Mouse (Mus musculus) fat pad, adult 2 months (tissue): ENCODE measurements around the gene Phyhipl.

Experiments
- DNase-seq: peaks from one replicate; pipeline ENCODE4 v3.0.0-alpha.2; 2011; ENCODE audit warnings: low read depth, low spot score; ENCODE audit errors: extremely low read depth

The Phyhipl gene

GRCm38 (mm10) chr10:70533986-70534385 is 121.8 kb downstream of the Phyhipl start:
- DNase-seq, result no peak

- no peak for DNase-seq
These were observed 122.4 kb downstream of the Phyhipl start for GRCm38 (mm10) chr10:70533301-70533781.

GRCm38 (mm10) chr10:70532249-70532648 is 123.5 kb downstream of the Phyhipl start:
- no peak for DNase-seq

GRCm38 (mm10) chr10:70530185-70530823 is 125.5 kb downstream of the Phyhipl start:
- no peak for DNase-seq

- DNase-seq, result no peak
These were observed 134.4 kb downstream of the Phyhipl start for GRCm38 (mm10) chr10:70521379-70521778.

GRCm38 (mm10) chr10:70520143-70521131 is 135.3 kb downstream of the Phyhipl start:
- no peak for DNase-seq

- DNase-seq, result no peak
These were observed 136.1 kb downstream of the Phyhipl start for GRCm38 (mm10) chr10:70519640-70520099.

- no peak for DNase-seq
These were observed 139.1 kb downstream of the Phyhipl start for GRCm38 (mm10) chr10:70516661-70517060.

- DNase-seq, result no peak
These were observed 140.9 kb downstream of the Phyhipl start for GRCm38 (mm10) chr10:70514848-70515247.

GRCm38 (mm10) chr10:70507880-70508279 is 147.9 kb downstream of the Phyhipl start:
- no peak for DNase-seq
